Mouse (Mus musculus) ES-E14 (cell line): Measurements from ENCODE around the gene Lcmt1.

Experiments
- CHD2 ChIP-seq: IDR thresholded peaks from 2 replicates; pipeline ENCODE4 v1.6.1; 2014; ENCODE audit warnings: mild to moderate bottlenecking, low read depth, low read length, inconsistent platforms
- HCFC1 ChIP-seq: IDR thresholded peaks from 2 replicates; pipeline ENCODE4 v1.6.1; 2012; ENCODE audit warnings: low read length, inconsistent platforms, borderline replicate concordance; ENCODE audit not compliant: insufficient read depth
- MAFK ChIP-seq: IDR thresholded peaks from 2 replicates; pipeline ENCODE4 v1.6.1; 2014; ENCODE audit warnings: mild to moderate bottlenecking, low read depth, low read length, inconsistent platforms; ENCODE audit not compliant: insufficient read depth
- ZC3H11A ChIP-seq: IDR thresholded peaks from 2 replicates; pipeline ENCODE4 v1.6.1; 2012; ENCODE audit warnings: low read depth, mild to moderate bottlenecking, inconsistent platforms, low read length, borderline replicate concordance
- ZNF384 ChIP-seq: IDR thresholded peaks from 2 replicates; pipeline ENCODE4 v1.6.1; 2012; ENCODE audit warnings: low read depth, low read length, inconsistent platforms

DNA sequence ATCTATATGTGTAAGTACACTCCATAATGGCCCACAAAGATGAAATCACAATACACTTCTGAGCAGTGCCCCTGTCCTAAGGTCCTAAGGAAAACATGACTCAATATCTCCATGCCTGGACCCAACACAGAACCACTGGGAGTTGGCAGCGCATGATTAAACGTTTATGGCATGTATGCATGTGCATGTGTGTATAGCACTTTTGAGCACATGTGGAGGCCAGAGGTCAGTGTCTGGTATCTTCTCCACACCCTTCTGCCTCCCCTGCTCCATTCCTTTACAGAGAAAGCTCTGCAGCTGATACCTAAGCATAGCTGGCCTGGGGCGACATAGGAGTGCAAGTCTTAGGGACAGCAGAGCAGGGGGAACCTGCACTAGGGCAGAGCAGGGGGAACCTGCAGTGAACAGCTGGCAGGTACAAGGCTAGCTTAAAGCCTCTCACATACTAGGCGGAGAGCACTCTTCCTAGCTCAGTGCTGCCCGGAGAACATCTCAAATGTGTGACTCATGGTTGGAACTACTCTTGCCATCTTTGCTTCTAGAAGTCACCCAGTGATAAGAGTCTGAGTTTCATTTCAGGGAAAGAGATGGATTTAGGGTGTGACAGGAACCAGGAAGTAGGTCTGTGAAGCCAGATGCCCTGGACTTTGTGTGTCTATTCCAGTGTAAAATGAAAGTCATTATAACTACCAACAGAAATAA is 25.4 kb upstream of the Lcmt1 start:
- TF ChIP-seq MAFK: no peak
- no peak for TF ChIP-seq ZNF384
- TF ChIP-seq HCFC1: no peak
- TF ChIP-seq ZC3H11A: no peak
- no peak for TF ChIP-seq CHD2
